Mouse (Mus musculus) intestine, embryonic 15.5 days (tissue): ENCODE measurements at regions not wholly inside any gene's neighbourhood (a gene's known extent, or its start where the extent isn't known, plus 50 kb on each side); places are given as distances from the start of the nearest gene placed in this dataset.

ENCODE experiments used
- ATAC-seq: fragments of 200-750 bp; cut with Nextera tagmentation; 2 replicates; pipeline ENCODE4 v1.8.0; 2017; ENCODE audit warnings: moderate TSS enrichment, moderate library complexity
- H3K27ac ChIP-seq: fragments of 300-500 bp; sonication (generic); 2 replicates; pipeline ENCODE4 v1.5.1; 2015; ENCODE audit warnings: mild to moderate bottlenecking, inconsistent platforms
- H3K27me3 ChIP-seq: fragments of 300-500 bp; sonication (generic); replicated peaks from 2 replicates; pipeline ENCODE4 v1.6.1; 2015; ENCODE audit warnings: inconsistent platforms
- H3K36me3 ChIP-seq: fragments of 300-500 bp; sonication (generic); 2 replicates; pipeline ENCODE4 v1.6.1; 2015; ENCODE audit warnings: inconsistent platforms
- H3K4me1 ChIP-seq: fragments of 300-500 bp; sonication (generic); replicated peaks from 2 replicates; pipeline ENCODE4 v1.6.1; 2015; ENCODE audit warnings: inconsistent platforms
- H3K4me2 ChIP-seq: fragments of 300-500 bp; sonication (generic); replicated peaks from 2 replicates; pipeline ENCODE4 v1.6.1; 2015; ENCODE audit warnings: mild to moderate bottlenecking, inconsistent platforms
- H3K4me3 ChIP-seq: fragments of 300-500 bp; sonication (generic); replicated peaks from 2 replicates; pipeline ENCODE4 v1.5.1; 2015; ENCODE audit warnings: inconsistent platforms
- H3K9ac ChIP-seq: fragments of 300-500 bp; sonication (generic); 2 replicates; pipeline ENCODE4 v1.6.1; 2015; ENCODE audit warnings: inconsistent platforms
- H3K9me3 ChIP-seq: fragments of 300-500 bp; sonication (generic); 2 replicates; pipeline ENCODE4 v1.6.1; 2016; ENCODE audit warnings: inconsistent platforms
- WGBS: fragments of 180-500 bp; shearing (Covaris S2); methylation state at CpG from one replicate; pipeline ENCODE4 v1.1.7; 2015; 5-methylcytosine and 5-hydroxymethylcytosine counted together

DNA sequence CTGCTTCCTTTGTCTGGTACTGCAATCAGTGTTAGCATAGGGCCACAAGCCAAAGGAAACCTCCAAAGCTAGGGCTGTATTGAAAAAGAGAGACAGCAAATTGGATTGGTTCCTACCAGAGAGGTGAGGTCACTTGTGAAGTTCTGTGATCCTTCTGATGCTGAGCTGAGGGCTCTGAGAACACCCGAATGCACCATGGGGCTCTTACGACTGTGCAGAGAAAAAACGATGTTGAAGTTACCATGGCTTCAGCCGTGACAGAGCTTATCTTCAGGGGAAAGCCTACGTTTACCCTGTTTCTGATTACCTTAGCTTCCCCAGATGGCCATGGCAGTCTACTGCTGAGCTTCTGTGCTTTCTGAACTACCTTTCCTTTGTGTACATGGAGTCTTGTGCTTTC is 53.9 kb upstream of the Fmo9 start:
- Histone ChIP-seq H3K9ac (no peak overlapping the region), H3K4me1 (no peaks in the 10 kb centered on the region), H3K9me3 (no peaks in the 10 kb centered on the region), H3K27ac (no peak overlapping the region), H3K4me2 (no peak overlapping the region), H3K27me3 (no peaks in the 10 kb centered on the region), H3K36me3 (no peaks in the 10 kb centered on the region), H3K4me3 (no peak overlapping the region)
- no peak for ATAC-seq
- WGBS, result 53% methylated on average over 5 of the region's 5 CpGs

DNA sequence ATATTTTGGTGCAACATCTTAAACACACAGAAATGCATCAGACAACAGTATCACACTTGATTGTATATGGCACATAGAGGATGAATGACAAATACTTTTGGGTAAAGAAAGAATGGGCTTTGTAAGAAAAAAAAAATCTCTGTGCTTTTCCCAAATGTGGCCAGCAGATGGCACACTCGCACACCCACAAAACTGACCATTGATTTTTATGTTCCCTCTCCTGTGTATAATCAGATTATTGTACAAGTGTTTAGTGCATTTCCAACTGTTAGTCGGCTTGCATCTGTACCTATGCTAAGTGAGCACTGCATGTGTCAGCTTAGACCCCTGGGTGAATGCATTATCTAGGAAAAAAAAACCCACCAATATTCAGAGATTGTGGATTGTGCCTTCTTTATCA is 56.4 kb upstream of the Fmo9 start:
- ATAC-seq, result no peak
- no peaks in the 10 kb centered on the region for H3K9me3 ChIP-seq
- H3K9ac ChIP-seq, result no peak overlapping the region
- no peaks in the 10 kb centered on the region for H3K36me3 ChIP-seq
- no peak overlapping the region for H3K4me3 ChIP-seq
- H3K27ac ChIP-seq, result no peak overlapping the region
- no peak overlapping the region for H3K4me2 ChIP-seq
- 1% methylated on average over 2 of the region's 2 CpGs for WGBS
- no peaks in the 10 kb centered on the region for H3K4me1 ChIP-seq
- no peaks in the 10 kb centered on the region for H3K27me3 ChIP-seq

DNA sequence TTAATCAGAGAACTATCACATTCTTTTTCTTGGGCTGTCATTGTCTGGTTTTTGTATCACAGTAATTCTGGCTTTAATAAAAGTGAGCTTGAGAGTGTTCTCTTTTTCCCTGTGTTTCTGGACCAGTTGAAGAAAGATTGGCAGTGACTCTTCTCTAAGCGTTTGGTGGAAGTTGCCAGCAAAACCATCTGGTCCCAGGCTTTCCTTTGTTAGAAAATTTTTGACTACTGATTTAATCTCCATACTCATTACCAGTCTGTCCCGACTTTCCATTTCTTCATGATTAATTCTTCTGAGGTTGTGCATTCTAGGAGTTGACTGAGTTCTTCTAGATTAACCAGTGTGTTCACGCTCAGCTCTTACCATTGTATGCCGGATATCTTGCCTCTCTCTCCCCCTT is 68.6 kb upstream of the Fmo9 start:
- no peak overlapping the region for H3K27ac ChIP-seq
- H3K27me3 ChIP-seq, result no peaks in the 10 kb centered on the region
- H3K4me2 ChIP-seq, result no peak overlapping the region
- no peaks in the 10 kb centered on the region for H3K4me1 ChIP-seq
- H3K9ac ChIP-seq, result no peak overlapping the region
- H3K4me3 ChIP-seq, result no peak overlapping the region
- no peak for ATAC-seq
- no peaks in the 10 kb centered on the region for H3K36me3 ChIP-seq
- WGBS, result 80% methylated on average over 4 of the region's 4 CpGs
- H3K9me3 ChIP-seq, result no peaks in the 10 kb centered on the region

GRCm38 (mm10) chr1:166750777-166751176 is 69.1 kb upstream of the Fmo9 start:
- no peak overlapping the region for H3K9ac ChIP-seq
- ATAC-seq, result no peak
- H3K27me3 ChIP-seq, result no peaks in the 10 kb centered on the region
- H3K9me3 ChIP-seq, result no peaks in the 10 kb centered on the region
- no peak overlapping the region for H3K4me3 ChIP-seq
- H3K4me1 ChIP-seq, result no peaks in the 10 kb centered on the region
- 81% methylated on average over 4 of the region's 4 CpGs for WGBS
- H3K4me2 ChIP-seq, result no peak overlapping the region
- no peaks in the 10 kb centered on the region for H3K36me3 ChIP-seq
- H3K27ac ChIP-seq, result no peak overlapping the region

DNA sequence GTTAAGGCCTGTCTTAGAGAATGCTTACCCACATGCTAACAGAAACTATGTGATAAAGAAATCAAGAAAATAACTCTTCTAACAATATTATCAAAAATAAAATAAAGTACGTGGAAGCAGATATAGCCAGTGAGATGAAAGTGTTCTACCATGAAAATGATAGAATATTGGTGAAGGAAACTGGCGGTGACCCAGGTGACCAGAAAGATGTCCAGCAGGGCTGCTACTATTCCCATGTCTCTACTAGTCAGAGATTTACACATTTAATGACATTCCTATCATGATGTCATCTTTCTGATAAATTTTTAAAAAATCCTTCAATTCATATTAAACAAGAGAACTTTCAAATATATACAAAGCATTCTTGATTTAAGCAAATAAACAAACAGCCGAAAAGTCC is 69.8 kb upstream of the Fmo9 start:
- no peak overlapping the region for H3K9ac ChIP-seq
- no peaks in the 10 kb centered on the region for H3K27me3 ChIP-seq
- 93% methylated on average over 3 of the region's 3 CpGs for WGBS
- H3K4me3 ChIP-seq, result no peak overlapping the region
- H3K9me3 ChIP-seq, result no peaks in the 10 kb centered on the region
- ATAC-seq, result no peak
- no peaks in the 10 kb centered on the region for H3K4me1 ChIP-seq
- no peak overlapping the region for H3K4me2 ChIP-seq
- no peaks in the 10 kb centered on the region for H3K36me3 ChIP-seq
- no peak overlapping the region for H3K27ac ChIP-seq

DNA sequence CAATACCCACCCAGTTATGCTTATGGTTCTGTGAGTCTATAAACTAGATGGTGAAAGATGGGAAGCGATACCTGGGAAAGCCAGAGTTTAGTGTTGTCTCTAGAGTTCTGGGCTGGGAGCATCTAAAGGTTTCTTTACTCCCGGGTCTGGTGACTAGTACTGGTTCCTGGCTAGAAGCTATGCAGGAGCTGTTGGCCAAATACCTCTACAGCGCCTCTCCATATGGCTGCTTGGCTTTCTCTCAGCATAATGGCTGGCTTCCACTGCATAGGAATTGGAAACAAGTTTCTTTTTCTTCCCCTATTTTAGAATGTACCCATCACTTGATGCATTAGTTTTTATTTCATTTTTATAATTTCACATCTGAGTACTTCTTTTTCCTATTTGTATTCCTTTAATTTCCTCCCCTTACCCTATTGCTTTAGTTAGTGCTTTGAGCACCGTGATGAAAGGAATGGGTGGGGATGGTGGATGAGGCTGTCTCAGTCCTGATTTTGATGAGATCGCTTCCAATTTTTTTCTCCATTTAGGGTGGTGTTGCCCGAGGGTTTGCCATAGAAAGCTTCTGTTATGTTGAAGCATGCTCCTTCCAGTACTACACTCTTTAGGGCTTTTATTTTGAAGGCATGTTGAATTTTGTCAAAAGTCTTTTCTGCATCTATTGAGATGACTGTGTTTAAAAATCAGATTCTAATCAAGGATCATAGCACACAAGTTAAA is 71.5 kb upstream of the Fmo9 start:
- Histone ChIP-seq H3K9ac (no peak overlapping the region), H3K4me3 (no peak overlapping the region), H3K9me3 (no peaks in the 10 kb centered on the region), H3K36me3 (no peaks in the 10 kb centered on the region), H3K4me2 (no peak overlapping the region), H3K4me1 (no peaks in the 10 kb centered on the region), H3K27me3 (no peaks in the 10 kb centered on the region), H3K27ac (no peak overlapping the region)
- ATAC-seq, result no peak
- WGBS, result 83% methylated on average over 6 of the region's 6 CpGs

GRCm38 (mm10) chr1:166758987-166759386 is 77.3 kb upstream of the Fmo9 start:
- 70% methylated on average over 2 of the region's 2 CpGs for WGBS
- no peak overlapping the region for H3K4me3 ChIP-seq

GRCm38 (mm10) chr1:166773114-166773513 is 91.5 kb upstream of the Fmo9 start:
- H3K4me2 ChIP-seq, result no peak overlapping the region
- no peaks in the 10 kb centered on the region for H3K9me3 ChIP-seq
- WGBS, result 69% methylated on average over 1 of the region's 1 CpGs
- no peak overlapping the region for H3K4me3 ChIP-seq
- H3K36me3 ChIP-seq, result no peaks in the 10 kb centered on the region
- no peaks in the 10 kb centered on the region for H3K27me3 ChIP-seq
- ATAC-seq, result no peak
- H3K27ac ChIP-seq, result no peak overlapping the region
- no peaks in the 10 kb centered on the region for H3K4me1 ChIP-seq
- no peak overlapping the region for H3K9ac ChIP-seq

More at GRCm38 (mm10) chr1:166758987-166759386, 77.3 kb upstream of the Fmo9 start:
- no peak overlapping the region for H3K27ac ChIP-seq
- no peak for ATAC-seq
- H3K4me1 ChIP-seq, result no peaks in the 10 kb centered on the region
- H3K9me3 ChIP-seq, result no peaks in the 10 kb centered on the region
- no peaks in the 10 kb centered on the region for H3K36me3 ChIP-seq
- no peak overlapping the region for H3K9ac ChIP-seq
- no peaks in the 10 kb centered on the region for H3K27me3 ChIP-seq
- H3K4me2 ChIP-seq, result no peak overlapping the region

DNA sequence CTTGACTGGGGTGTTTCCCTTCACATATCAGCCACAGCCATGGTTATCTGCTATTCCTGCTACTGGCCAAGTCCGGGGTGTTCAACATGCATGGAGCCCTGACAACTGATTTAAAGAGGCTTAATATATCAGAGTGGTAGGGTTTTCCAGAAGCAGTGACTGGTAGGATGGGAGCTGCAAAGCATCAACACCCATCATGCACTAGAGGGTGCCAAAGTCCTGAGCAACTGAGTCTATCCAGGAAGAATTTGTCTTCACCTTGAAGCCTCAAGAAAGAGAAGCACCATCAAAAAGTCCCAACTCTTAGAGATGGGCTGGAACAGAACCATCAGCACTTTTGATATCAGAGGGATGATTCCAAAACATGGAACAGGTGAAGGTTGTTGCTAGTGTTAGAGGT is 100.5 kb upstream of the Fmo9 start:
- no peak for ATAC-seq
- Histone ChIP-seq H3K4me1 (no peaks in the 10 kb centered on the region), H3K4me2 (no peak overlapping the region), H3K9ac (no peak overlapping the region), H3K36me3 (no peaks in the 10 kb centered on the region), H3K27ac (no peak overlapping the region), H3K9me3 (no peaks in the 10 kb centered on the region), H3K27me3 (no peaks in the 10 kb centered on the region), H3K4me3 (no peak overlapping the region)
- 65% methylated on average over 1 of the region's 1 CpGs for WGBS

DNA sequence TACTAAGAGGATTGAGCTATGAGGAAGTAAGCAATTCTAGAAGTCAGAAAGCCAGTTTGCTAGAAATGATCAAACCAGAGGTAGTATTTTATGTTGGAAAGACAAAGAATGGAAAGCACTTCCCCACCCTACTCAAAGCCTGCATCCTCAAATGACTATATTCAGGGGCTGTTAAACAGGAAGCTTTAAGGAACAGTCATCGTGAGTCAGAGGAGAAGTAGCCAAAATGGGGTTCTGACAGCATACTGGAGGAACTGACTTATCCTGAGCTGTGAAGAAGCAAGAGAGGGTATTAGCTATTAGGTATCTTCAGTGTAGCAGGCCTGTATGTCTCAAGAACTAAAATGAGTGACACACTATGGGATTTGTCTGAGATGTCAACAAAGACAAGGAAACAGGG is 106.3 kb upstream of the Fmo9 start:
- H3K4me2 ChIP-seq, result no peak overlapping the region
- 51% methylated on average over 1 of the region's 1 CpGs for WGBS
- H3K9ac ChIP-seq, result no peak overlapping the region
- no peaks in the 10 kb centered on the region for H3K36me3 ChIP-seq
- H3K4me1 ChIP-seq, result no peaks in the 10 kb centered on the region
- H3K27me3 ChIP-seq, result no peaks in the 10 kb centered on the region
- H3K4me3 ChIP-seq, result no peak overlapping the region
- no peak overlapping the region for H3K27ac ChIP-seq
- no peak for ATAC-seq
- no peaks in the 10 kb centered on the region for H3K9me3 ChIP-seq

DNA sequence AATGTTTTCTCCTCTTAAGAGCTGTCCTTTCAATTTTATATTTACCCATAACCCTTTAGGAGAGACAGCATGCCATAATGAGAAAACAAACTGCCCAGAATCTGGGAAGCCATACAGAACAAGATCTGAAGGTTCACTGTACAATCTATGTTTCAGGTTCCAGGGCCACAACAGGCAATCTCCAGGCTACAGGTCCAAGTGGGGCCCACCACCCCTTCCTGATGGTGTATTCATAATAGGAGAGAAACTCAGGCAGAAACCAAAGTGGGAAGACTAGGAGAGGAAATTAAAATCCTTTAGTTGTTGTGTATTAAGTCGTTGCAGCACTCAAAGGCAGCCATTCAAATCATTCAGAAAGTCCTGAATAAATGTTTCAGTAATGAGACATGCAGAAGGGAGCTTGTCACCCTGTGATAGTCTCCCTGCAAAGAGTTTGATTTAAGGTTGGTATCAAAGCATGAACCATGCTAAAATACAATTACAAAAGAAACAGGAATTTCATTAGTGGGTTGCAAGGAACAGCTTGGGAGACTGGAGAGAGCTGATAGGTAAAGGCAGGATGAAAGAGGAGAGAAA is 107.3 kb upstream of the Fmo9 start:
- WGBS, result 73% methylated on average over 1 of the region's 1 CpGs
- no peak overlapping the region for H3K4me2 ChIP-seq
- no peak overlapping the region for H3K4me3 ChIP-seq
- no peaks in the 10 kb centered on the region for H3K9me3 ChIP-seq
- no peak for ATAC-seq
- no peaks in the 10 kb centered on the region for H3K27me3 ChIP-seq
- H3K4me1 ChIP-seq, result no peaks in the 10 kb centered on the region
- H3K9ac ChIP-seq, result no peak overlapping the region
- no peak overlapping the region for H3K27ac ChIP-seq
- no peaks in the 10 kb centered on the region for H3K36me3 ChIP-seq

- no peaks in the 10 kb centered on the region for H3K4me1 ChIP-seq
- H3K4me2 ChIP-seq, result no peak overlapping the region
- 73% methylated on average over 6 of the region's 6 CpGs for WGBS
- no peaks in the 10 kb centered on the region for H3K9me3 ChIP-seq
- no peaks in the 10 kb centered on the region for H3K27me3 ChIP-seq
- ATAC-seq, result no peak
- no peaks in the 10 kb centered on the region for H3K36me3 ChIP-seq
- H3K27ac ChIP-seq, result no peak overlapping the region
- H3K9ac ChIP-seq, result no peak overlapping the region
- H3K4me3 ChIP-seq, result no peak overlapping the region
These were observed 111.5 kb upstream of the Fmo9 start for GRCm38 (mm10) chr1:166793052-166793716.

DNA sequence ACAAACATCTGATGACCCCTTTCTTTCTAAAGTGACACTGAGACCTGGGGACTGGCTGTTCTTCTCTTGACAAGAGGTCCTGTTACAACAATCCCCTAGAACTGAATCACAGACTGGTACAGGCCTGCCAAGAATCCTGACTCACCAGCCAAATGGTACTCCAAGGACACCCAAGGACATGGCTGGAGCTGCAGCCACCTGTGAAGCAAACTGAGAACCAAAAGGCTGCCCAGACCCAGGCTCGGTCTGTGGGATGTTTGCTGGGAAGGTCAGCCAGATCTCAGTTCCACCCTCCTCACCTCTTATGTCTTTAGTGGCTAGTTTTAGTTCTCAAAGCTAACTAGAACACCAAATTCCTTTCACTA is 112.1 kb upstream of the Fmo9 start:
- WGBS, result 46% methylated on average over 1 of the region's 1 CpGs

More for the DNA sequence above, 112.1 kb upstream of the Fmo9 start:
- H3K4me3 ChIP-seq, result no peak overlapping the region
- H3K4me2 ChIP-seq, result no peak overlapping the region
- no peak overlapping the region for H3K9ac ChIP-seq
- no peaks in the 10 kb centered on the region for H3K4me1 ChIP-seq
- H3K27ac ChIP-seq, result no peak overlapping the region
- no peak for ATAC-seq
- H3K36me3 ChIP-seq, result no peaks in the 10 kb centered on the region
- no peaks in the 10 kb centered on the region for H3K9me3 ChIP-seq
- H3K27me3 ChIP-seq, result no peaks in the 10 kb centered on the region
